Mouse (Mus musculus) midbrain, embryonic 13.5 days (tissue): Measurements from ENCODE around the gene Fbxo48. TPM values are rescaled to one million over a fixed set of nuclear protein-coding genes. Genes with fewer than 3 reads are reported as not detected.

Experiments
- ATAC-seq: fragments of 200-750 bp; cut with Nextera tagmentation; 2 replicates; pipeline ENCODE4 v1.8.0; 2017; ENCODE audit warnings: mild to moderate bottlenecking, moderate TSS enrichment, moderate library complexity
- H3K27ac ChIP-seq: fragments of 300-500 bp; sonication (generic); 2 replicates; pipeline ENCODE4 v1.5.1; 2015; ENCODE audit warnings: inconsistent platforms, mild to moderate bottlenecking, moderate library complexity
- H3K27me3 ChIP-seq: fragments of 300-500 bp; sonication (generic); 2 replicates; pipeline ENCODE4 v1.6.1; 2015; ENCODE audit warnings: mild to moderate bottlenecking, inconsistent platforms
- H3K36me3 ChIP-seq: fragments of 300-500 bp; sonication (generic); 2 replicates; pipeline ENCODE4 v1.6.1; 2015; ENCODE audit warnings: mild to moderate bottlenecking, inconsistent platforms
- H3K4me1 ChIP-seq: fragments of 300-500 bp; sonication (generic); replicated peaks from 2 replicates; pipeline ENCODE4 v1.6.1; 2015; ENCODE audit warnings: inconsistent platforms
- H3K4me2 ChIP-seq: fragments of 300-500 bp; sonication (generic); replicated peaks from 2 replicates; pipeline ENCODE4 v1.6.1; 2015; ENCODE audit warnings: moderate library complexity, mild to moderate bottlenecking, inconsistent platforms
- H3K4me3 ChIP-seq: fragments of 300-500 bp; sonication (generic); replicated peaks from 2 replicates; pipeline ENCODE4 v1.5.1; 2015; ENCODE audit warnings: mild to moderate bottlenecking, inconsistent platforms
- H3K9ac ChIP-seq: fragments of 300-500 bp; sonication (generic); replicated peaks from 2 replicates; pipeline ENCODE4 v1.6.1; 2015; ENCODE audit warnings: mild to moderate bottlenecking, inconsistent platforms
- H3K9me3 ChIP-seq: fragments of 300-500 bp; sonication (generic); 2 replicates; pipeline ENCODE4 v1.6.1; 2016; ENCODE audit warnings: mild to moderate bottlenecking, inconsistent platforms
- WGBS: fragments of 180-500 bp; shearing (Covaris S2); methylation state at CpG from one replicate; pipeline ENCODE4 v1.1.7; 2015; 5-methylcytosine and 5-hydroxymethylcytosine counted together
- polyA plus RNA-seq: library from polyadenylated mRNA; unstranded; fragments of >200 nt; fragmentation: Nextera tagmentation; extraction: Ambion mirVana; gene quantifications from 2 replicates; pipeline ENCODE4 v1.2.1, GENCODE M21; 2015

The Fbxo48 gene
- polyA plus RNA-seq, 1 experiment from 2014 or later = 0.82 TPM

- no peak overlapping the region for H3K9ac ChIP-seq
- H3K9me3 ChIP-seq = no peaks in the 10 kb centered on the region
- no peaks in the 10 kb centered on the region for H3K27me3 ChIP-seq
- H3K27ac ChIP-seq = no peak overlapping the region
- ATAC-seq = no peak
- no peak overlapping the region for H3K4me3 ChIP-seq
- no peak overlapping the region for H3K4me2 ChIP-seq
- no peaks in the 10 kb centered on the region for H3K36me3 ChIP-seq
- WGBS = 89% methylated on average over 7 of the region's 7 CpGs
- no peaks in the 10 kb centered on the region for H3K4me1 ChIP-seq
Measured at GRCm38 (mm10) chr11:17002739-17003373, 51.7 kb downstream of the Fbxo48 start.

- no peak overlapping the region for H3K4me3 ChIP-seq
- H3K36me3 ChIP-seq = no peaks in the 10 kb centered on the region
- no peak overlapping the region for H3K9ac ChIP-seq
- ATAC-seq = no peak
- no peaks in the 10 kb centered on the region for H3K27me3 ChIP-seq
- 81% methylated on average over 3 of the region's 3 CpGs for WGBS
- no peaks in the 10 kb centered on the region for H3K9me3 ChIP-seq
- no peak overlapping the region for H3K4me2 ChIP-seq
- H3K27ac ChIP-seq = no peak overlapping the region
- H3K4me1 ChIP-seq = no peaks in the 10 kb centered on the region
Measured at GRCm38 (mm10) chr11:17003757-17004156, 52.6 kb downstream of the Fbxo48 start.

Other genes starting within 250 kb of the Fbxo48 start
- gene Egfr, start 199.2 kb upstream of the Fbxo48 start, polyA plus RNA-seq = 1.5 and 1.7 TPM in 2 replicates
- 93.1 and 96.0 TPM in 2 replicates for gene Cnrip1, start 100.2 kb downstream of the Fbxo48 start, polyA plus RNA-seq
- gene Plek, start 101.0 kb downstream of the Fbxo48 start, polyA plus RNA-seq = 3.5 and 3.8 TPM in 2 replicates
- gene Ppp3r1, start 207.9 kb downstream of the Fbxo48 start, polyA plus RNA-seq = 149 and 162 TPM in 2 replicates
- 22.5 and 23.0 TPM in 2 replicates for gene Wdr92, start 230.7 kb downstream of the Fbxo48 start, polyA plus RNA-seq